Comparison of ENCODE assay signal across 7 mouse cellular contexts in genomic region chr6:113442087-113442441, GRCm38 (mm10). TPM values are rescaled to one million over a fixed set of nuclear protein-coding genes. Genes with fewer than 3 reads are reported as not detected.
DNase-seq lines count a peak whose midpoint lies in the region; ATAC-seq and TF ChIP-seq lines count a peak whose summit lies in the region.

No protein-coding gene starts in this region.

- H3K4me3 ChIP-seq in lung, postnatal 0 days (ENCODE audit: low read depth, low read length): peak overlapping the region; percentile 91
- peak overlapping the region; percentile 74 for H3K4me3 ChIP-seq in erythroblast, embryonic 14.5 days (replicated peaks)
- H3K4me3 ChIP-seq in limb, embryonic 10.5 days: peak overlapping the region; percentile 96
- H3K4me3 ChIP-seq in stomach, embryonic 14.5 days (ENCODE audit: low read depth, low read length): peak overlapping the region; percentile 96

- no peak for ATAC-seq in lung, postnatal 0 days
- ATAC-seq in stomach, embryonic 14.5 days (ENCODE audit: insufficient number of reproducible peaks, insufficient read depth, low FRiP score, low read depth): no peak; the same call in 1 of the 2 replicates

- H3K9ac ChIP-seq in lung, postnatal 0 days (replicated peaks; ENCODE audit: low read depth): peak overlapping the region; percentile 83
- H3K9ac ChIP-seq in stomach, embryonic 14.5 days (replicated peaks; ENCODE audit: low read depth, low read length): no peak overlapping the region; the same call in 1 of the 2 replicates

- H3K27ac ChIP-seq in lung, postnatal 0 days (ENCODE audit: low read length): no peak overlapping the region
- peak overlapping the region; percentile 92 for H3K27ac ChIP-seq in limb, embryonic 10.5 days
- 0 out of 2 replicates have a peak overlapping the region, but pooled peaks have one; percentile 56 for H3K27ac ChIP-seq in stomach, embryonic 14.5 days (ENCODE audit: low read length)

- peak overlapping the region; percentile 92 for H3K4me2 ChIP-seq in lung, postnatal 0 days (replicated peaks; ENCODE audit: low read depth, low read length)
- H3K4me2 ChIP-seq in stomach, embryonic 14.5 days (replicated peaks; ENCODE audit: low read depth, low read length): peak overlapping the region; percentile 92

- no peak for DNase-seq in lung, postnatal 0 days (ENCODE audit: low spot score)
- DNase-seq in lung, postnatal 36 days: no peak
- DNase-seq in limb, embryonic 10.5 days (ENCODE audit: low spot score): no peak
- no peak for DNase-seq in layer of hippocampus, postnatal 25 days (ENCODE audit: extremely low spot score in 1 of 2, low spot score in 1 of 2)
- no peak for DNase-seq in ovary, postnatal 36 days (ENCODE audit: low spot score)

- no peaks in the 10 kb centered on the region for H3K36me3 ChIP-seq in lung, postnatal 0 days (ENCODE audit: insufficient read depth, low read length)
- peaks cover 12% of the 10 kb centered on the region for H3K36me3 ChIP-seq in erythroblast, embryonic 14.5 days (ENCODE audit: control insufficient read depth)
- peaks cover 17% of the 10 kb centered on the region for H3K36me3 ChIP-seq in limb, embryonic 10.5 days
- H3K36me3 ChIP-seq in stomach, embryonic 14.5 days (ENCODE audit: control insufficient read depth, insufficient read depth, low read length): peaks cover 5% of the 10 kb centered on the region; the same call in 1 of the 2 replicates

- no peak for TF ChIP-seq CTCF in lung, postnatal 0 days (IDR thresholded peaks at IDR 0.05)

- H3K4me1 ChIP-seq in lung, postnatal 0 days (ENCODE audit: insufficient read depth, low read depth, low read length): 0 out of 2 replicates have a peak, but pooled peaks cover 5% of the 10 kb centered on the region
- peaks cover 19% of the 10 kb centered on the region for H3K4me1 ChIP-seq in erythroblast, embryonic 14.5 days (ENCODE audit: control insufficient read depth)
- peaks cover 9% of the 10 kb centered on the region for H3K4me1 ChIP-seq in limb, embryonic 10.5 days
- peaks cover 5% of the 10 kb centered on the region for H3K4me1 ChIP-seq in stomach, embryonic 14.5 days (ENCODE audit: control insufficient read depth, insufficient read depth, low read length)

- no peaks in the 10 kb centered on the region for H3K9me3 ChIP-seq in lung, postnatal 0 days (ENCODE audit: low read length)
- no peaks in the 10 kb centered on the region for H3K9me3 ChIP-seq in erythroblast, embryonic 14.5 days (ENCODE audit: control insufficient read depth, low read length)
- no peaks in the 10 kb centered on the region for H3K9me3 ChIP-seq in limb, embryonic 10.5 days (replicated peaks)
- no peaks in the 10 kb centered on the region for H3K9me3 ChIP-seq in stomach, embryonic 14.5 days (ENCODE audit: control insufficient read depth, low read depth, low read length)

- 42% methylated on average over 9 of the region's 9 CpGs for WGBS in lung, postnatal 0 days
- 44% methylated on average over 9 of the region's 9 CpGs for WGBS in limb, embryonic 10.5 days
- WGBS in stomach, embryonic 14.5 days: 41% methylated on average over 9 of the region's 9 CpGs

- no peak for TF ChIP-seq EP300 in lung, postnatal 0 days (IDR thresholded peaks at IDR 0.05)

- H3K27me3 ChIP-seq in lung, postnatal 0 days (replicated peaks; ENCODE audit: insufficient read depth, low read length): no peaks in the 10 kb centered on the region
- H3K27me3 ChIP-seq in erythroblast, embryonic 14.5 days (ENCODE audit: control insufficient read depth): no peaks in the 10 kb centered on the region
- no peaks in the 10 kb centered on the region for H3K27me3 ChIP-seq in limb, embryonic 10.5 days (ENCODE audit: low read depth, poor library complexity, severe bottlenecking)
- H3K27me3 ChIP-seq in stomach, embryonic 14.5 days (ENCODE audit: control insufficient read depth, insufficient read depth, low read length): no peaks in the 10 kb centered on the region

RNA-seq across cellular contexts. Expression of gene Jagn1, which starts 0.3 kb away (rescaled TPM):
- 57.8 and 60.1 TPM in 2 replicates for polyA plus RNA-seq in lung, postnatal 0 days (2015; fragmentation: Nextera tagmentation; extraction: Ambion mirVana)
- polyA plus RNA-seq in erythroblast, embryonic 14.5 days (2012): 0.23 and 0.38 TPM in 2 replicates
- 90.3 and 98.5 TPM in 2 replicates for polyA plus RNA-seq in limb, embryonic 10.5 days (2016; fragmentation: Nextera tagmentation; extraction: Ambion mirVana)
- polyA plus RNA-seq in stomach, embryonic 14.5 days (2014; fragmentation: Nextera tagmentation; extraction: Ambion mirVana): 78.6 and 81.1 TPM in 2 replicates
- 10 to 100 TPM; 42.8 to 48.0 TPM for total RNA-seq in layer of hippocampus, postnatal 25 days (2021)

RNA-seq across cellular contexts. Expression of gene Cidec, which starts 6.5 kb away (rescaled TPM):
- 1.1 and 1.3 TPM in 2 replicates for polyA plus RNA-seq in lung, postnatal 0 days (2015; fragmentation: Nextera tagmentation; extraction: Ambion mirVana)
- not detected in 2 replicates for polyA plus RNA-seq in erythroblast, embryonic 14.5 days (2012)
- not detected in 2 replicates for polyA plus RNA-seq in limb, embryonic 10.5 days (2016; fragmentation: Nextera tagmentation; extraction: Ambion mirVana)
- polyA plus RNA-seq in stomach, embryonic 14.5 days (2014; fragmentation: Nextera tagmentation; extraction: Ambion mirVana): 0.46 TPM in 1 of 2 replicates, not detected in the other
- not detected for total RNA-seq in layer of hippocampus, postnatal 25 days (2021)

RNA-seq across cellular contexts. Expression of gene Il17re, which starts 16.2 kb away (rescaled TPM):
- polyA plus RNA-seq in lung, postnatal 0 days (2015; fragmentation: Nextera tagmentation; extraction: Ambion mirVana): 16.2 and 19.4 TPM in 2 replicates
- polyA plus RNA-seq in erythroblast, embryonic 14.5 days (2012): not detected in 2 replicates
- 2.2 and 2.3 TPM in 2 replicates for polyA plus RNA-seq in limb, embryonic 10.5 days (2016; fragmentation: Nextera tagmentation; extraction: Ambion mirVana)
- 19.0 and 19.8 TPM in 2 replicates for polyA plus RNA-seq in stomach, embryonic 14.5 days (2014; fragmentation: Nextera tagmentation; extraction: Ambion mirVana)
- total RNA-seq in layer of hippocampus, postnatal 25 days (2021): under 1 TPM; 0.22 to 0.52 TPM

RNA-seq across cellular contexts. Expression of gene Rpusd3, which starts 22.9 kb away (rescaled TPM):
- polyA plus RNA-seq in lung, postnatal 0 days (2015; fragmentation: Nextera tagmentation; extraction: Ambion mirVana): 11.4 and 12.3 TPM in 2 replicates
- polyA plus RNA-seq in erythroblast, embryonic 14.5 days (2012): 9.0 and 14.6 TPM in 2 replicates
- polyA plus RNA-seq in limb, embryonic 10.5 days (2016; fragmentation: Nextera tagmentation; extraction: Ambion mirVana): 37.9 and 40.8 TPM in 2 replicates
- 20.2 and 20.3 TPM in 2 replicates for polyA plus RNA-seq in stomach, embryonic 14.5 days (2014; fragmentation: Nextera tagmentation; extraction: Ambion mirVana)
- 10 to 100 TPM; 32.7 to 32.9 TPM for total RNA-seq in layer of hippocampus, postnatal 25 days (2021)

RNA-seq across cellular contexts. Expression of gene Il17rc, which starts 29.2 kb away (rescaled TPM):
- polyA plus RNA-seq in lung, postnatal 0 days (2015; fragmentation: Nextera tagmentation; extraction: Ambion mirVana): 30.1 and 31.1 TPM in 2 replicates
- not detected in 2 replicates for polyA plus RNA-seq in erythroblast, embryonic 14.5 days (2012)
- 3.4 and 4.0 TPM in 2 replicates for polyA plus RNA-seq in limb, embryonic 10.5 days (2016; fragmentation: Nextera tagmentation; extraction: Ambion mirVana)
- 10.6 and 12.9 TPM in 2 replicates for polyA plus RNA-seq in stomach, embryonic 14.5 days (2014; fragmentation: Nextera tagmentation; extraction: Ambion mirVana)
- 1 to 10 TPM; 6.0 to 6.3 TPM for total RNA-seq in layer of hippocampus, postnatal 25 days (2021)

Comparison
In these comparisons a context has a peak if more than half of its experiments do, and no peak if none do; other contexts are left out.
1. RNA of gene Jagn1, which starts 0.3 kb away (polyA plus RNA-seq): 90.3 to 98.5 TPM in limb, embryonic 10.5 days, 78.6 to 81.1 TPM in stomach, embryonic 14.5 days and 57.8 to 60.1 TPM in lung, postnatal 0 days; 0.23 to 0.38 TPM in erythroblast, embryonic 14.5 days; every median in the first group is over 10 times any median in the second.
2. Peak in every context shown above with its lines, with median percentiles within 50 percentile points of each other: H3K4me3 ChIP-seq.